Mouse (Mus musculus) midbrain, embryonic 13.5 days (tissue): ENCODE data around the gene Olfr331. TPM values are rescaled to one million over a fixed set of nuclear protein-coding genes. Genes with fewer than 3 reads are reported as not detected.

ENCODE experiments used
- polyA plus RNA-seq: library from polyadenylated mRNA; unstranded; fragments of >200 nt; fragmentation: Nextera tagmentation; extraction: Ambion mirVana; gene quantifications from 2 replicates; pipeline ENCODE4 v1.2.1, GENCODE M21; 2015

Olfr331 gene
- polyA plus RNA-seq, 1 experiment from 2014 or later: not detected

Other genes with a start within 250 kb of the Olfr331 start
- not detected in 2 replicates for gene 4930438A08Rik, start 227.8 kb downstream of the Olfr331 start, polyA plus RNA-seq
- gene Zfp692, start 195.5 kb downstream of the Olfr331 start, polyA plus RNA-seq: 26.0 and 28.8 TPM in 2 replicates
- 38.6 and 39.7 TPM in 2 replicates for gene Zfp672, start 172.2 kb downstream of the Olfr331 start, polyA plus RNA-seq
- 48.4 and 50.7 TPM in 2 replicates for gene Sh3bp5l, start 171.8 kb downstream of the Olfr331 start, polyA plus RNA-seq
- 0.73 TPM in 1 of 2 replicates, not detected in the other for gene Lypd8, start 123.5 kb downstream of the Olfr331 start, polyA plus RNA-seq
- gene 1810065E05Rik, start 81.5 kb downstream of the Olfr331 start, polyA plus RNA-seq: not detected in 2 replicates
- gene Gm12253, start 70.0 kb downstream of the Olfr331 start, polyA plus RNA-seq: not detected in 2 replicates
- not detected in 2 replicates for gene Lypd9, start 49.6 kb downstream of the Olfr331 start, polyA plus RNA-seq
- not detected in 2 replicates for gene Olfr30, start 40.3 kb downstream of the Olfr331 start, polyA plus RNA-seq
- gene Olfr332, start 10.0 kb downstream of the Olfr331 start, polyA plus RNA-seq: not detected in 2 replicates
- gene Olfr330, start 32.3 kb upstream of the Olfr331 start, polyA plus RNA-seq: not detected in 2 replicates
- not detected in 2 replicates for gene Olfr329-ps, start 43.9 kb upstream of the Olfr331 start, polyA plus RNA-seq
- gene Olfr328, start 53.1 kb upstream of the Olfr331 start, polyA plus RNA-seq: 0.07 TPM in 1 of 2 replicates, not detected in the other
- gene Olfr224, start 68.0 kb upstream of the Olfr331 start, polyA plus RNA-seq: not detected in 2 replicates
- not detected in 2 replicates for gene Olfr325, start 75.2 kb upstream of the Olfr331 start, polyA plus RNA-seq
- gene Olfr324, start 92.5 kb upstream of the Olfr331 start, polyA plus RNA-seq: not detected in 2 replicates
- gene 2210407C18Rik, start 113.5 kb upstream of the Olfr331 start, polyA plus RNA-seq: not detected in 2 replicates
- gene Olfr323, start 127.9 kb upstream of the Olfr331 start, polyA plus RNA-seq: not detected in 2 replicates
- gene Trim58, start 137.9 kb upstream of the Olfr331 start, polyA plus RNA-seq: 0.07 and 0.12 TPM in 2 replicates
- gene Olfr322, start 156.2 kb upstream of the Olfr331 start, polyA plus RNA-seq: not detected in 2 replicates
- gene Olfr320, start 178.5 kb upstream of the Olfr331 start, polyA plus RNA-seq: not detected in 2 replicates
- gene Olfr319, start 196.6 kb upstream of the Olfr331 start, polyA plus RNA-seq: not detected in 2 replicates
- gene Olfr318, start 221.4 kb upstream of the Olfr331 start, polyA plus RNA-seq: not detected in 2 replicates
- gene Olfr317, start 236.6 kb upstream of the Olfr331 start, polyA plus RNA-seq: 0.12 and 0.23 TPM in 2 replicates